Mouse (Mus musculus) lung, embryonic 14.5 days (tissue): ENCODE measurements around the gene Rcc1. TPM values are rescaled to one million over a fixed set of nuclear protein-coding genes. Genes with fewer than 3 reads are reported as not detected.
A peak's percentile ranks its signal among the peaks of the same experiment; 100 is the strongest.

Experiments
- ATAC-seq: fragments of 200-750 bp; cut with Nextera tagmentation; 2 replicates; pipeline ENCODE4 v1.8.0; 2017; ENCODE audit warnings: mild to moderate bottlenecking, moderate TSS enrichment, moderate library complexity; ENCODE audit not compliant: insufficient read depth
- DNase-seq: peaks from one replicate; pipeline ENCODE4 v3.0.0-alpha.2; 2015
- H3K27ac ChIP-seq: fragments of 300-500 bp; sonication (generic); 2 replicates; pipeline ENCODE4 v1.5.1; 2014; ENCODE audit warnings: low read depth, mild to moderate bottlenecking, moderate library complexity
- H3K27me3 ChIP-seq: fragments of 300-500 bp; sonication (generic); 2 replicates; pipeline ENCODE4 v1.6.1; 2014; ENCODE audit warnings: low read length, control low read depth; ENCODE audit not compliant: insufficient read depth
- H3K36me3 ChIP-seq: fragments of 300-500 bp; sonication (generic); 2 replicates; pipeline ENCODE4 v1.6.1; 2014; ENCODE audit warnings: control low read depth; ENCODE audit not compliant: insufficient read depth
- H3K4me1 ChIP-seq: fragments of 300-500 bp; sonication (generic); 2 replicates; pipeline ENCODE4 v1.6.1; 2014; ENCODE audit warnings: antibody characterized with exemption, control low read depth; ENCODE audit not compliant: insufficient read depth
- H3K4me2 ChIP-seq: fragments of 300-500 bp; sonication (generic); 2 replicates; pipeline ENCODE4 v1.6.1; 2014; ENCODE audit warnings: mild to moderate bottlenecking
- H3K4me3 ChIP-seq: fragments of 300-500 bp; sonication (generic); 2 replicates; pipeline ENCODE4 v1.5.1; 2014; ENCODE audit warnings: low read depth, low read length
- H3K9ac ChIP-seq: fragments of 300-500 bp; sonication (generic); 2 replicates; pipeline ENCODE4 v1.6.1; 2014
- H3K9me3 ChIP-seq: fragments of 300-500 bp; sonication (generic); 2 replicates; pipeline ENCODE4 v1.6.1; 2016; ENCODE audit warnings: low read depth, low read length, control low read depth
- CTCF ChIP-seq: IDR thresholded peaks from 2 replicates; pipeline ENCODE4 v1.5.1; 2016; ENCODE audit warnings: antibody characterized with exemption, low read depth
- WGBS: fragments of 180-500 bp; shearing (Covaris S2); extraction: QIAGEN DNeasy Blood & Tissue Kit; methylation state at CpG from one replicate; pipeline ENCODE4 v1.1.7; 2014; 5-methylcytosine and 5-hydroxymethylcytosine counted together
- polyA plus RNA-seq: library from polyadenylated mRNA; unstranded; fragments of >200 nt; fragmentation: Nextera tagmentation; extraction: Ambion mirVana; gene quantifications from 2 replicates; pipeline ENCODE4 v1.2.1, GENCODE M21; 2014

The Rcc1 gene
- polyA plus RNA-seq, 1 experiment from 2014 or later = 77.0 TPM

- DNase-seq (no peak), ATAC-seq (no peak)
- TF ChIP-seq CTCF = peak; percentile 24; the same call in 1 of the 2 replicates
- no peak overlapping the region for H3K4me2 ChIP-seq
- no peak overlapping the region for H3K4me3 ChIP-seq
- H3K27me3 ChIP-seq = no peaks in the 10 kb centered on the region
- no peak overlapping the region for H3K27ac ChIP-seq
- no peaks in the 10 kb centered on the region for H3K9me3 ChIP-seq
- H3K36me3 ChIP-seq = peaks cover 10% of the 10 kb centered on the region
- 41% methylated on average over 3 of the region's 3 CpGs for WGBS
- H3K9ac ChIP-seq = no peak overlapping the region
- H3K4me1 ChIP-seq = peaks cover 13% of the 10 kb centered on the region
These were observed 6.7 kb downstream of the Rcc1 start for GRCm38 (mm10) chr4:132346661-132347060.

- Histone ChIP-seq H3K27ac (no peak overlapping the region), H3K9me3 (no peaks in the 10 kb centered on the region), H3K4me3 (no peak overlapping the region), H3K36me3 (peaks cover 6% of the 10 kb centered on the region), H3K4me2 (no peak overlapping the region), H3K9ac (no peak overlapping the region), H3K4me1 (peaks cover 9% of the 10 kb centered on the region), H3K27me3 (no peaks in the 10 kb centered on the region)
- 82% methylated on average over 4 of the region's 4 CpGs for WGBS
- TF ChIP-seq CTCF = no peak
- ATAC-seq (no peak), DNase-seq (no peak)
These were observed 7.1 kb downstream of the Rcc1 start for GRCm38 (mm10) chr4:132346261-132346660.

GRCm38 (mm10) chr4:132345843-132346212, 7.6 kb downstream of the Rcc1 start:
- ATAC-seq (peak; percentile 16; the same call in 1 of the 2 replicates), DNase-seq (no peak)
- no peaks in the 10 kb centered on the region for H3K9me3 ChIP-seq
- WGBS = 43% methylated on average over 5 of the region's 5 CpGs
- TF ChIP-seq CTCF = no peak
- peaks cover 9% of the 10 kb centered on the region; the same call in 1 of the 2 replicates for H3K4me1 ChIP-seq
- peak overlapping the region; percentile 90; the same call in 1 of the 2 replicates for H3K9ac ChIP-seq
- H3K27me3 ChIP-seq = no peaks in the 10 kb centered on the region
- no peak overlapping the region for H3K27ac ChIP-seq
- peaks cover 4% of the 10 kb centered on the region for H3K36me3 ChIP-seq
- H3K4me2 ChIP-seq = peak overlapping the region; percentile 87
- H3K4me3 ChIP-seq = peak overlapping the region; percentile 86

GRCm38 (mm10) chr4:132345135-132345842, 8.1 kb downstream of the Rcc1 start:
- peaks cover 9% of the 10 kb centered on the region; the same call in 1 of the 2 replicates for H3K4me1 ChIP-seq
- H3K27me3 ChIP-seq = no peaks in the 10 kb centered on the region
- peak; percentile 97 for DNase-seq
- peak overlapping the region; percentile 86 for H3K4me3 ChIP-seq
- peak overlapping the region; percentile 90 for H3K9ac ChIP-seq
- peak overlapping the region; percentile 87 for H3K4me2 ChIP-seq
- WGBS = under 1% methylated on average over 83 of the region's 83 CpGs
- H3K27ac ChIP-seq = peak overlapping the region; percentile 75; the same call in 1 of the 2 replicates
- H3K36me3 ChIP-seq = peaks cover 3% of the 10 kb centered on the region; the same call in 1 of the 2 replicates
- peak; percentile 85 for ATAC-seq
- TF ChIP-seq CTCF = peak; percentile 88
- H3K9me3 ChIP-seq = no peaks in the 10 kb centered on the region

- H3K9me3 ChIP-seq = no peaks in the 10 kb centered on the region
- no peaks in the 10 kb centered on the region for H3K27me3 ChIP-seq
- H3K27ac ChIP-seq = 0 out of 2 replicates have a peak overlapping the region, but pooled peaks have one; percentile 75
- H3K4me1 ChIP-seq = peaks cover 9% of the 10 kb centered on the region; the same call in 1 of the 2 replicates
- H3K36me3 ChIP-seq = peaks cover 10% of the 10 kb centered on the region
- 4% methylated on average over 13 of the region's 13 CpGs for WGBS
- H3K4me2 ChIP-seq = peak overlapping the region; percentile 87
- ATAC-seq (0 out of 2 replicates have a peak, but pooled peaks have one; percentile 13), DNase-seq (peak; percentile 50)
- TF ChIP-seq CTCF = no peak
- H3K4me3 ChIP-seq = peak overlapping the region; percentile 86
- peak overlapping the region; percentile 90 for H3K9ac ChIP-seq
These were observed 8.8 kb downstream of the Rcc1 start for GRCm38 (mm10) chr4:132344403-132345134.

GRCm38 (mm10) chr4:132341451-132341850, 12.0 kb downstream of the Rcc1 start:
- Histone ChIP-seq H3K36me3 (peaks cover 42% of the 10 kb centered on the region), H3K27ac (no peak overlapping the region), H3K4me1 (peaks cover 9% of the 10 kb centered on the region; the same call in 1 of the 2 replicates), H3K9ac (no peak overlapping the region), H3K27me3 (no peaks in the 10 kb centered on the region), H3K9me3 (no peaks in the 10 kb centered on the region), H3K4me3 (no peak overlapping the region), H3K4me2 (no peak overlapping the region)
- TF ChIP-seq CTCF = no peak
- no peak for DNase-seq
- WGBS = 85% methylated on average over 3 of the region's 3 CpGs
- ATAC-seq = no peak

GRCm38 (mm10) chr4:132338943-132339342, 14.5 kb downstream of the Rcc1 start:
- no peak overlapping the region for H3K9ac ChIP-seq
- H3K4me1 ChIP-seq = 0 out of 2 replicates have a peak, but pooled peaks cover 3% of the 10 kb centered on the region
- no peak overlapping the region for H3K4me3 ChIP-seq
- 88% methylated on average over 13 of the region's 13 CpGs for WGBS
- H3K9me3 ChIP-seq = no peaks in the 10 kb centered on the region
- no peak for TF ChIP-seq CTCF
- ATAC-seq = no peak
- no peak for DNase-seq
- peaks cover 67% of the 10 kb centered on the region for H3K36me3 ChIP-seq
- H3K27ac ChIP-seq = no peak overlapping the region
- no peak overlapping the region for H3K4me2 ChIP-seq
- no peaks in the 10 kb centered on the region for H3K27me3 ChIP-seq
